Mouse (Mus musculus) right cerebral cortex, postnatal 14 days (tissue): ENCODE results near the gene Ube2l3.

ENCODE experiments used
- DNase-seq: peaks from one replicate; pipeline ENCODE4 v3.0.0; 2022

Ube2l3 gene

DNA sequence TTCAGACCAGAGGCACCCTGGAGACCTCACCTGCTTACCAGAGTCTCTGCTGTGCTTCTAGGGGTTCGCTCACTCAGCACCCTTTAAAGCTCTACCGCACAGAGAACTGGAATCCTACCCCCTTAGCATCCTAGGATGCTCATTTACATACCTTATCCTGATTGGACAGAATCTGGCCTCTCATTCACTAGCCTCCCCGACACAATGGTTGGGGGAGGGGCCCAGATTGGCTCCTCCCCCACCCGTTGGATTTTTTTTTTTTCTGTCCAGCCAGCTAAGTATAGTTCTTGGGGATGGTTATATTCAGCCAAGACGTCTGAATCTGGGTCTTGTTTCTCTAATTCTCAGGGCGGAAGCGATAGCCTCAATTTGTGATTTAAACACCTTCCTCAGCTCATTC is 58.1 kb downstream of the Ube2l3 start, which contains the start of gene Ydjc:
TSS of gene Ydjc (plus strand) at position 283 of the 400 bp plus-strand sequence.
- no peak for DNase-seq

DNA sequence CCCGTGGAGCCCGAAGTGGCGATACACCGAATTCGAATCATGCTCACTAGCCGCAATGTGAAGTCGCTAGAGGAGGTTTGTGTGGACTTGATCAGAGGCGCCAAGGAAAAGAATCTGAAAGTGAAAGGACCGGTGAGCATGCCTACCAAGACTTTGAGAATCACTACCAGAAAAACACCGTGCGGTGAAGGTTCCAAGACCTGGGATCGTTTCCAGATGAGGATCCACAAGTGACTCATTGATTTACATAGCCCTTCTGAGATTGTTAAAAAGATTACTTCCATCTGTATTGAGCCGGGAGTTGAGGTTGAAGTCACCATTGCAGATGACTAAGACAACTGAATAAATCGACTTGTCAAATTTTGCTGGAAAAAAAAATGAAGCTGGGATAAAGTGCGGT is 65.1 kb downstream of the Ube2l3 start:
- no peak for DNase-seq

DNA sequence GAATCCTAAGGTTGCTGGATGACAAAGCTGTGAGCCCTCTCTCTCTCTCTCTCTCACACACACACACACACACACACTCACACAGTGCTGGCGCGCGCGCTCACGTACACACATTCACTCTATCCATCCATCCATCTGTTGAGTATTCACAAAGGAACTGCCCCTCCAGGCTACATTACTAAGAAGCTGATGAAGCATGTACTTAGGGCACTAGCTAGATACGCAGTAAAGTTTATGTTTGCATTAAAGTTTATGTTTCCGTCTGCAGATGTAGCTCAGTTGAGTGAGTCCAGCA is 69.6 kb downstream of the Ube2l3 start:
- no peak for DNase-seq

DNA sequence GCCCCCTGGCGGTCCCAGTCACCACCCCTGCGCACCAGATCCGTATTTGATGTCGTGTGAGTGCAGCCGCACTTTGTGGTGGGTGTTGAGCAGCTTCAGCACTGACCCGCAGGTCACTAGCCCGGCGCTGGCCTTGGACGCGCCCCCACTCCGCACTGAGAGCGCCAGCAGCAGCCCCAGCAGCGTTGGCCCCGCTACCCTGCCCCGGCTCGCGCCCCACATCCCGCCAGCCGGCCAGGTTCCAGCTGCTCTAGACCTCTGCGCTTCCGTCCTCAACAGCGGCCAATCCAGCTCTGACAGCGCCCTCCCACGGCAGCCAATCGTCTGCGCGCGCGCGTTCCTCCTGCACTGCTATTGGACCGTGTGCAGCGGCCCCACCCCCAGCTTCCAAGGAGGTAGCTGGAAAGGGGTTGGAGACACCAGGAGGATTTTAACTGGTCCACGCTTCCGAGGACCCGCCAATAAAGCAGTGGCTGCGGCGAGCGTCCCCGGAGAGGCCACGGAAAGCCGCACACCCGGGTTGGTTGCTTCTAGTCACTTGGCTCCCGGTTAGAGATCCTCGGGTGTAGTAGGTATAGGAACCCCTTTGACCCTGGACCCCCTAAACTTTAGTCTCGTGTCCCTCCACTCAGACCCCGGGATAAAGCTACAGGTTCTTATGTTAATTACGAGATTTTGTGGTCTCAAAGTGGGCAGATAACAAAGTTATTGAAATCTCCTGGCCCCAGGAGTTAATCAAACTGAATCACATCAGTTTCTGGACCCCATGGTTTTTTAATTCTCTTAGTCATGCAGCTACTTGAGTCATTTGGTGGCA is 70.2 kb downstream of the Ube2l3 start, which contains the start of gene Sdf2l1:
TSS of gene Sdf2l1 (minus strand) at position 295 of the 817 bp plus-strand sequence.
- peak; percentile 98 for DNase-seq

DNA sequence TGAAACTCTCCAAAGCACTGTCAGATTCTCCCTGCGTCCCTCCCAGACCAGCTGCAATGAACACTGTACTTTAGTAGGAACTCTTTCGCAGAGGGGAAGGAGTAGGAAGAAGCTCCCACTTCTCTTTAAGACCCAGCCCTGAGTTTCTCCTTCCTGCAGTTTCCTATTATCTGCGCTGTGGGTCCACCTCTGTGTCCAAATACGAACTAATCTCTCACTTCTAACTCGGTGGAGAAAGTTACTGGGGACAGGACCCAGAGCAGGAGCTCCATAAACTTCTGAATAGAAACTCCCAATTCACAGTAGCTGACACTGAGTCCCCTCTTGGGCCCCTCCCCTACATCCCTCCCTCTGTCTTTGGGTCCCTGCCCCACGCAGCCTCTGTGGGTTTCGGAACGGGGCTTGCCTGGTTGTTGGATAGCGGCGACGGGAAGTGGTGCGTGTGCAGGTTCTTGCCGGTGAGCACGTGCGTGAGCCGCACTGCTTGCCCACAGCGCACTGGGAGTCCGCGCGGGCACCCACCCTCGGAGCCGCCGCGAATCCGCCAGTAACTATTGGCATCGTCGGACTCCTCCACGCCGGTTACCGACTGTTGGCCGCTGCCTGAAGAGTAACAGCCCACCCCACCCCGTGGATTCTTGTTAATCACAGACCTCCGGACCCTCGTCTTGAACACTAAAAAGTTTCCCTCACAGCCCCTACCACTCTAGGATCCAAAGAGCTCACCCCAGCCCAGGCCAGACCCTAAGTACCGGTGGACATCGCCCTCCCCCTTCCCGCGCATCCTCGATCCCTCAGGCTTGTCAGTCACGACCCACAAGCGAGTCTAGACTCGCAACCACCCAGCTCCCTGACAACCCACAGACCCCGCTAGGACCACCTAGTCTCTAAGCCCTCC is 71.0 kb downstream of the Ube2l3 start:
- DNase-seq, result no peak

DNA sequence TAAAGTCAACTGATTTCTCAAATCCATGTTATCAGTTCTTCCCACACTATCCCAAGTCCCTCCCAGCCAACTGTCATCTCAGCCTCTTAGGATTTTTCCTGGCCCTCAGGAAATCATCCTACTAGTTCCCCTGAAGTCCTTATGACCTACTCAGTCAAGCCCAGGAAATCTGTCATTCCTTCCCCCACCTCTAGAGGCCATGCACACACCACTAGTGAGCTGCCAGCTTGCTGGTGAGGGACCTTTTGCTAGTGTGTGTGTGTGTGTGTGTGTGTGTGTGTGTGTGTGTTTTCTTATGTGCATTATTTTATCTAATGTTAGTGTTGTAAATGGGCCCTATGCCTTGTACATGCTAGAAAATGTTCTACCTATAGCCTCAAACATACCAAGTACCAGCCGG is 75.2 kb downstream of the Ube2l3 start:
- peak; percentile 44 for DNase-seq

DNA sequence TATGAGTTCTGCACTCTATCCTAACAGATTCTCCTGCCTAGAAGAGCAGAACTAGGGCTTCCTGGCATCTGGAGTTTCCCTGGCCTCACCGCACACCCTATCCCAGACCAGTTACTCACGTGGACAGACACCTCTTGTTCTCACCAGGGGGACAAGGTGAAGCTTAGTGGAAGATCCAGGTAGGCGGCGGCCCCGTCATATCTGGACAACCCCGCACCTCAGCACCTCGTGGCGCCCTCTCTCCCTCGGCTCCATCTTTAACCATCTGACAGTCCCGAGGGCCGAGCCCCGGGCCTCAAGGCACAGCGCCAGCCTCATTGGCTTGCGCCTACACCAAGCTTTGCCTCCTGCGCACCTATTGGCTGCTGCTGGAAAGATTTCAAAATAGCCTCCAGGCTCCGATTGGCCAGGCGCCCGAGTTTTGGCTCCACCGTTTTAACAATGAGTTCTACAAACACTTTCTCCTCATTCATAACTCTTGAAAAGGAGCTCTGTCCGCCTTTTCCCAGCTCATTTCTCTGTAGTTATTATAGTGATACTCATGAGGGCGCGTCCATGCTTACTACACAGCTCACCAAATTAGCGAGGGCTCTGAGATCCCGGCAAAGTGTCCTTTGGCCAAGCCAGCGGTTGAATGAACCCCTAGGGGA is 77.5 kb downstream of the Ube2l3 start, which contains the start of gene 2610318N02Rik:
TSS of gene 2610318N02Rik (minus strand) at position 297 of the 650 bp plus-strand sequence.
- peak; percentile 73 for DNase-seq

DNA sequence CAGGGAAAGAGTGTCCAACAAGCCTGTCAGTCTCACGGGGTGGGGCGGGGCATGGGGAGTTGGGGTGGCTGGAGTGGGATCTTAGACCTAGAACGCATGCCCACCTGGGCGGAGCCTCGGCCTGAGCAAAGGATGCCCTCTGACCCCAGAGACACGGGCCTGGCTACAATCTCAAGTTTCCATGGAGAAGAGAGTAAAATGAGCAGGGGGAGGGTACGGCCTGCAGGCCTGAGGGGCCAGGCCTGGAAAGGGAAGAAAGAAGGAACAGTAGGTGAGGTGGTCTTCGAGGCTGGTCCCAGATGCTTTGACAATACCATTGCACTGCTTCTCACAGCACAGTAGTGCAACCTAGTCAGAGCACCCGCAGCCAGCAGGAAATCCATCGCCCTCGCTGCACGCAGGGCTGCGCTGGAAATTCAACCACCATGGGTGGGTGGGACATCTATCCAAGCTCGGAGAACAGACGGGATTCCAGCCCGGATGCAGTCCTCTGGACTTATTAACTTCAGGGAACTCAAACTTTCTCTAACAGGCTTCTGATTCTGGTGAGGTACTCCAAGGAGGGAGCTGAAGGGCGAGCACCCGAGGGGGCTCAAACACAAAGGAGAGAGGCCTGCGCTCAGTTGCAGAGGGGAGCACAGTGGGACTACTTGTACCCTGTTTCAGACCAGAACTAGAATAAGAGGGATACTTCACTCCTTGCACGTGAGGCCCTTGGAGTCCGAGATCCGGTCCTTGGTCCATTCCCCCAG is 78.2 kb downstream of the Ube2l3 start:
- no peak for DNase-seq

DNA sequence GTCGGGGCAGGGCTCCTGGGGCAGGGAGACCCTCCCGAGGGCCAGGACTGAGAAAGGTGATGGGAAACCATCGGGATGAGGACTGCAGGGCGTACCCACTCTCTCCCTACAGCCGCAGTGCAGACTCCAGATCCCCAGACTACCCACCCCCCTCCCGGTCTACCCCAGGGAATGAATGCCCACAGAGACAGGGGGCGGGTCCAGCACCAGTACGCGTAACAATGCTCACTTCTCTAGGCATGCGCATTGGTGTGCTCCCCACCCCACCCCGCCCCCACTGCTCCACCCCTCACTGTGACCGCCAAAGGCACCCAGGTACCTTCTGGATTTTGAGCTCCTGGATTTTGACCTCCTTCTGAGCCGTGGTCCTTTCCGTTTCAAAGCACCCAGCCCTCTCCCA is 80.9 kb downstream of the Ube2l3 start:
- no peak for DNase-seq

DNA sequence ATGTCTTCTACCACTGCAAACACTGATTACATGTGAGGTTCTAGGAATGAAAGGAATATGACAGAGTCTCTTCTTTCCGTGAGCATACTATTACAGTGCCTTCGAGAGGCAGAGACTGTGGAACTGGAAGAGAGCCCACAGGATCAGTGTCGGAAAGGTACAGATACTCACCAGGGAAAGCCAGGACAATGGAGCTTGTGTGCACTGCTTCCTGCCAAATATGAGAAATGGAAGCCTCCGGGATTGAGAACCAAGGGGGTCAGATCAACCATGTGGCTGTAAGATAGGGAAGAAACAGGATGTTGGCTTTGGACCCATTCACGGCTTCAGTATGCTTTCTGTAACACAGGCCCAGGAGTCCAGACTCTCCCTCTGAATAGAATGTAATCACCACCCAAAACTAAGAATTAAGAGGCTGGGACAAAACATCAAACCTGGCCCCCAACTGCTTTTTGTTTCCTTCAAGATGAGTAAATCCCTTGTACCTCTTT is 85.1 kb downstream of the Ube2l3 start:
- no peak for DNase-seq

DNA sequence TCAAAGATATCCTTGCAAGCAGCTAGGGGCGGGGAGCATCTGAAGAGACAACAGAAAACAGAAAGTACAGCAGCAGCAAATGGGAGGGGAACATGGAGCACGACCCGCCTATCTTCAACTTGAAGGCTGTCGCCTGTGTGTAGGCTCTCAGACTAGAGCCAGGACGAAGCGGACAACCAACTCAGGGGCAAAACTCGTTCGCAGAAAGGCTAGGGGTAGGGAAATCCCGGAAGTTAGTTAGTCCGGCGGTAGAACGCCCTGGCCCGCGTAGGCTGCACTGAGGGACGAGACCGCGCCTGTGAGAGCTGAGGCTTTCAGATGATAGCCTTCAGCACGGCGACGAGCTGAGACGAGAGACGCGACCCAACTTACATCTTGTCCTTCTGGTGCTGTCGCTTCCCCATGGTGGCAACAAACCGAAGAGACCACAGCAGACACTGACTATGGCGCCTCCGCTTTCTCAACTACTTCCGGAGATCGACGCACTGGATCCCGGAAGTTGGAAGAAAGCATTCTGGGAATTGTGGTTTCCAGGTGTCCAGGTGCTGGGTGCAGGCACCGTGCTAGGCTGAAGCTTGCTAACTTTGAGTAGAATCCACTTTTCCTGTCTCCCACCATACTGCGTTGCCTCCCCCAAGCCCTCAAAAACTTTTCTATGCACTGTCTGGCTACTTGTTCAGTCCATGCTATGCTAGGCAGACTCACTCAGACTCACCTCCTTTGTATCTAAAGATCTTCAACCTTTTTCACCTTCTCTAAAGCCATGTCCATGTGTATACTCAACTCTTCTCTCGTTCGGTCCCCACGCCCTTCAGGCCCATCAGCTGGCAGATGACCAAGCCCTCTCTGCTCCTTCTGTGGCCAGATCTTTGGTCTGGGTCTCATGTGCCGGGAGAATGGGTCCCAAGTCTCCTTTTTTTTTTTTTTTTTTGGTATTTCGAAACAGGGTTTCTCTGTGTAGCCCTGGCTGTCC is 91.4 kb downstream of the Ube2l3 start, which contains the start of gene Ppil2:
TSS of gene Ppil2 (minus strand) at position 487 of the 973 bp plus-strand sequence.
- peak; percentile 52 for DNase-seq

DNA sequence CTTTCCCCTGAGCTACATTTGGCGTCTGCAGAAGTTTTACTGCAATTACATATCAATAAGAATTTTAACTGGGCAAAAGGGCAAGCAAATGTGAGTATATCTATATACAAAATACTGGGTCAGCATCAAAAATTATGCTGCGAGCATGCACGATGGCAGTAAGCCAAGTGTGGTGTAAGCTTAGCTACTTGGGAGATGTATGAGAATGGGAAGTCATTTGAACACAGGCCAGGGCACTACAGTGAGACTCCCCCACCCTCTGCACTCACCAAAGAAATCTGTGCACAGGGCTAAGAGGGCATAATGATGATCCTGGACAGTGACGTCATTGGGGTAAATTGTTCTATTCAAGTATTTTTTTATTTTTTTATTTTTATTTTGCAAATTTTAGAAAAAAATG is 97.8 kb downstream of the Ube2l3 start:
- DNase-seq, result no peak

DNA sequence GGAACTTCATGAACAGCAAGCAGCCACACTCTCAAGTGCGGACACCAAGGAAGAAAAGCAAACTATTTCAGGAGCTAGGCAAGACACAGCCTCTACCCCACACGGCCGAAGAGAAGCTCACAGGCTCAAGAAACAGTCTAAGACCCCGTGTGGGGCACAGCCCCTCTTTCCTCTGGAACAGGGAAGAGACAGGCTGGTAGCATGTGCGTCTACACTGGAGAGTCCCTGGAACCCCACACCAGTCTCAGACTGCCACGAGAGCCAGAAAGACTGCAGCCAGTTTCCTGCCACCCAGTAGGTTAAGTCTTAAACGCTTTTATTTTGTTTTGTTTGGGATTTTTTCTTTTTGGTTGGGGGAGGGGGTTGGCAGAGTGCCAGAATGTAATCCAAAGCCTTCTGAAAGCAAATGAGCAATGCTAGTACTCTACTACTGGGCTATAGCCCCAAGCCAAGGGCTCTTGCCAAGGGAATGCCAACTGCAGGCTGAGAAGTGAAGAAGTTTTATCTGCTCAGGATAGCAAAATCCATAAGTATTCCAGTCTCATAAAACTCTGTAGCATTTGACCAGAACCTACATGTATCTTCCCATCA is 99.7 kb downstream of the Ube2l3 start:
- DNase-seq, result no peak
